Mouse (Mus musculus) kidney, embryonic 15.5 days (tissue): ENCODE measurements around the gene Slc35f6. TPM values are rescaled to one million over a fixed set of nuclear protein-coding genes. Genes with fewer than 3 reads are reported as not detected.

ENCODE experiments used
- ATAC-seq: fragments of 200-750 bp; cut with Nextera tagmentation; replicated peaks from 2 replicates; pipeline ENCODE4 v1.8.0; 2017; ENCODE audit warnings: moderate TSS enrichment; ENCODE audit not compliant: low FRiP score
- H3K27ac ChIP-seq: fragments of 300-500 bp; sonication (generic); 2 replicates; pipeline ENCODE4 v1.5.1; 2015; ENCODE audit warnings: mild to moderate bottlenecking, inconsistent platforms
- H3K27me3 ChIP-seq: fragments of 300-500 bp; sonication (generic); 2 replicates; pipeline ENCODE4 v1.6.1; 2015; ENCODE audit warnings: inconsistent platforms
- H3K36me3 ChIP-seq: fragments of 300-500 bp; sonication (generic); 2 replicates; pipeline ENCODE4 v1.6.1; 2015; ENCODE audit warnings: inconsistent platforms
- H3K4me1 ChIP-seq: fragments of 300-500 bp; sonication (generic); 2 replicates; pipeline ENCODE4 v1.6.1; 2015; ENCODE audit warnings: inconsistent platforms
- H3K4me2 ChIP-seq: fragments of 300-500 bp; sonication (generic); 2 replicates; pipeline ENCODE4 v1.6.1; 2015; ENCODE audit warnings: moderate library complexity, mild to moderate bottlenecking, inconsistent platforms
- H3K4me3 ChIP-seq: fragments of 300-500 bp; sonication (generic); replicated peaks from 2 replicates; pipeline ENCODE4 v1.5.1; 2015; ENCODE audit warnings: mild to moderate bottlenecking, inconsistent platforms
- H3K9ac ChIP-seq: fragments of 300-500 bp; sonication (generic); 2 replicates; pipeline ENCODE4 v1.6.1; 2015; ENCODE audit warnings: mild to moderate bottlenecking, inconsistent platforms
- H3K9me3 ChIP-seq: fragments of 300-500 bp; sonication (generic); replicated peaks from 2 replicates; pipeline ENCODE4 v1.6.1; 2016; ENCODE audit warnings: inconsistent platforms
- WGBS: fragments of 180-500 bp; shearing (Covaris S2); methylation state at CpG from one replicate; pipeline ENCODE4 v1.1.7; 2015; ENCODE audit warnings: mixed read lengths; 5-methylcytosine and 5-hydroxymethylcytosine counted together
- polyA plus RNA-seq: library from polyadenylated mRNA; unstranded; fragments of >200 nt; fragmentation: Nextera tagmentation; extraction: Ambion mirVana; gene quantifications from 2 replicates; pipeline ENCODE4 v1.2.1, GENCODE M21; 2015

Slc35f6 gene
- polyA plus RNA-seq, 1 experiment from 2014 or later: 27.1 TPM

- Histone ChIP-seq H3K9ac (no peak overlapping the region), H3K27me3 (no peaks in the 10 kb centered on the region), H3K4me1 (peaks cover 13% of the 10 kb centered on the region), H3K4me2 (no peak overlapping the region), H3K36me3 (no peaks in the 10 kb centered on the region), H3K27ac (no peak overlapping the region), H3K9me3 (no peaks in the 10 kb centered on the region), H3K4me3 (no peak overlapping the region)
- no peak for ATAC-seq
- 57% methylated on average over 5 of the region's 5 CpGs for WGBS
These were observed 4.1 kb upstream of the Slc35f6 start for GRCm38 (mm10) chr5:30643477-30644179.

- Histone ChIP-seq H3K36me3 (no peaks in the 10 kb centered on the region), H3K9me3 (no peaks in the 10 kb centered on the region), H3K4me2 (no peak overlapping the region), H3K4me1 (peaks cover 23% of the 10 kb centered on the region), H3K27ac (no peak overlapping the region), H3K27me3 (no peaks in the 10 kb centered on the region), H3K9ac (no peak overlapping the region), H3K4me3 (no peak overlapping the region)
- ATAC-seq: no peak
- 55% methylated on average over 2 of the region's 2 CpGs for WGBS
These were observed 1.7 kb upstream of the Slc35f6 start for GRCm38 (mm10) chr5:30646036-30646435.

GRCm38 (mm10) chr5:30647396-30647795, 337 bp upstream of the Slc35f6 start:
- H3K27ac ChIP-seq: peak overlapping the region; percentile 72
- H3K36me3 ChIP-seq: peaks cover 6% of the 10 kb centered on the region; the same call in 1 of the 2 replicates
- peak overlapping the region; percentile 87 for H3K4me2 ChIP-seq
- H3K4me3 ChIP-seq: peak overlapping the region; percentile 91
- H3K9ac ChIP-seq: peak overlapping the region; percentile 75; the same call in 1 of the 2 replicates
- 17% methylated on average over 9 of the region's 9 CpGs for WGBS
- peaks cover 23% of the 10 kb centered on the region for H3K4me1 ChIP-seq
- ATAC-seq: no peak
- no peaks in the 10 kb centered on the region for H3K27me3 ChIP-seq
- H3K9me3 ChIP-seq: no peaks in the 10 kb centered on the region

GRCm38 (mm10) chr5:30649558-30649957, 1.8 kb downstream of the Slc35f6 start:
- no peaks in the 10 kb centered on the region for H3K9me3 ChIP-seq
- H3K4me2 ChIP-seq: no peak overlapping the region
- 52% methylated on average over 4 of the region's 4 CpGs for WGBS
- H3K27me3 ChIP-seq: no peaks in the 10 kb centered on the region
- H3K36me3 ChIP-seq: peaks cover 6% of the 10 kb centered on the region; the same call in 1 of the 2 replicates
- H3K4me1 ChIP-seq: peaks cover 23% of the 10 kb centered on the region
- no peak for ATAC-seq
- no peak overlapping the region for H3K9ac ChIP-seq
- no peak overlapping the region for H3K27ac ChIP-seq
- no peak overlapping the region for H3K4me3 ChIP-seq

GRCm38 (mm10) chr5:30650756-30651155, 3.0 kb downstream of the Slc35f6 start:
- H3K4me2 ChIP-seq: no peak overlapping the region
- ATAC-seq: no peak
- WGBS: 81% methylated on average over 3 of the region's 3 CpGs

GRCm38 (mm10) chr5:30651554-30651953, 3.8 kb downstream of the Slc35f6 start:
- no peaks in the 10 kb centered on the region for H3K27me3 ChIP-seq
- no peak for ATAC-seq
- H3K9ac ChIP-seq: no peak overlapping the region
- H3K4me2 ChIP-seq: no peak overlapping the region
- H3K36me3 ChIP-seq: peaks cover 26% of the 10 kb centered on the region
- peaks cover 23% of the 10 kb centered on the region for H3K4me1 ChIP-seq
- H3K4me3 ChIP-seq: no peak overlapping the region
- H3K9me3 ChIP-seq: no peaks in the 10 kb centered on the region
- WGBS: 83% methylated on average over 3 of the region's 3 CpGs
- H3K27ac ChIP-seq: no peak overlapping the region

More at GRCm38 (mm10) chr5:30650756-30651155, 3.0 kb downstream of the Slc35f6 start:
- Histone ChIP-seq H3K9me3 (no peaks in the 10 kb centered on the region), H3K4me1 (peaks cover 23% of the 10 kb centered on the region), H3K4me3 (no peak overlapping the region), H3K27ac (no peak overlapping the region), H3K36me3 (peaks cover 18% of the 10 kb centered on the region), H3K9ac (no peak overlapping the region), H3K27me3 (no peaks in the 10 kb centered on the region)

GRCm38 (mm10) chr5:30653246-30653645, 5.5 kb downstream of the Slc35f6 start:
- ATAC-seq: no peak
- H3K36me3 ChIP-seq: peaks cover 42% of the 10 kb centered on the region

GRCm38 (mm10) chr5:30655042-30655441, 7.3 kb downstream of the Slc35f6 start:
- H3K27ac ChIP-seq: no peak overlapping the region
- peaks cover 44% of the 10 kb centered on the region for H3K36me3 ChIP-seq
- H3K9me3 ChIP-seq: no peaks in the 10 kb centered on the region
- WGBS: 82% methylated on average over 8 of the region's 8 CpGs
- H3K27me3 ChIP-seq: no peaks in the 10 kb centered on the region
- no peak for ATAC-seq
- H3K4me1 ChIP-seq: no peaks in the 10 kb centered on the region
- H3K4me3 ChIP-seq: no peak overlapping the region
- no peak overlapping the region for H3K9ac ChIP-seq
- H3K4me2 ChIP-seq: no peak overlapping the region

More at GRCm38 (mm10) chr5:30653246-30653645, 5.5 kb downstream of the Slc35f6 start:
- H3K4me3 ChIP-seq: no peak overlapping the region
- no peak overlapping the region for H3K9ac ChIP-seq
- H3K9me3 ChIP-seq: no peaks in the 10 kb centered on the region
- H3K4me1 ChIP-seq: peaks cover 13% of the 10 kb centered on the region
- no peaks in the 10 kb centered on the region for H3K27me3 ChIP-seq
- H3K4me2 ChIP-seq: no peak overlapping the region
- H3K27ac ChIP-seq: no peak overlapping the region
- 81% methylated on average over 6 of the region's 6 CpGs for WGBS

GRCm38 (mm10) chr5:30655526-30656195, 7.9 kb downstream of the Slc35f6 start:
- 91% methylated on average over 6 of the region's 6 CpGs for WGBS

GRCm38 (mm10) chr5:30659042-30659441, 11.3 kb downstream of the Slc35f6 start:
- Histone ChIP-seq H3K9ac (no peak overlapping the region), H3K4me2 (no peak overlapping the region), H3K9me3 (no peaks in the 10 kb centered on the region), H3K36me3 (peaks cover 39% of the 10 kb centered on the region), H3K4me1 (no peaks in the 10 kb centered on the region), H3K27me3 (no peaks in the 10 kb centered on the region), H3K27ac (no peak overlapping the region), H3K4me3 (no peak overlapping the region)
- no peak for ATAC-seq
- WGBS: 84% methylated on average over 4 of the region's 4 CpGs

More at GRCm38 (mm10) chr5:30655526-30656195, 7.9 kb downstream of the Slc35f6 start:
- no peaks in the 10 kb centered on the region for H3K27me3 ChIP-seq
- H3K36me3 ChIP-seq: peaks cover 44% of the 10 kb centered on the region
- no peak overlapping the region for H3K4me3 ChIP-seq
- H3K27ac ChIP-seq: no peak overlapping the region
- H3K4me2 ChIP-seq: no peak overlapping the region
- H3K4me1 ChIP-seq: no peaks in the 10 kb centered on the region
- no peaks in the 10 kb centered on the region for H3K9me3 ChIP-seq
- no peak overlapping the region for H3K9ac ChIP-seq
- ATAC-seq: no peak

GRCm38 (mm10) chr5:30660278-30660677, 12.5 kb downstream of the Slc35f6 start:
- Histone ChIP-seq H3K4me2 (no peak overlapping the region), H3K36me3 (peaks cover 31% of the 10 kb centered on the region), H3K9ac (no peak overlapping the region), H3K4me3 (no peak overlapping the region), H3K27me3 (no peaks in the 10 kb centered on the region), H3K9me3 (no peaks in the 10 kb centered on the region), H3K27ac (no peak overlapping the region), H3K4me1 (no peaks in the 10 kb centered on the region)
- WGBS: 75% methylated on average over 1 of the region's 1 CpGs
- no peak for ATAC-seq

GRCm38 (mm10) chr5:30660813-30661212, 13.1 kb downstream of the Slc35f6 start:
- 93% methylated on average over 5 of the region's 5 CpGs for WGBS
- H3K4me2 ChIP-seq: no peak overlapping the region

More at GRCm38 (mm10) chr5:30660813-30661212, 13.1 kb downstream of the Slc35f6 start:
- ATAC-seq: no peak
- no peak overlapping the region for H3K27ac ChIP-seq
- no peaks in the 10 kb centered on the region for H3K4me1 ChIP-seq
- H3K9ac ChIP-seq: no peak overlapping the region
- H3K4me3 ChIP-seq: no peak overlapping the region
- H3K36me3 ChIP-seq: peaks cover 26% of the 10 kb centered on the region
- H3K9me3 ChIP-seq: no peaks in the 10 kb centered on the region
- no peaks in the 10 kb centered on the region for H3K27me3 ChIP-seq
